Mouse (Mus musculus): Measurements from ENCODE around the gene Coro7. TPM values are rescaled to one million over a fixed set of nuclear protein-coding genes. Genes with fewer than 3 reads are reported as not detected.
"Not testable (repeated sequence)": the region's sequence is repeated elsewhere in the genome, so short reads cannot be mapped to it uniquely, and the experiment has no call there.

Gene Coro7
- polyA plus RNA-seq, 1 experiment from 2014 or later: 16.8 TPM

- no peak overlapping the region for H3K4me3 ChIP-seq
- no peak overlapping the region for H3K4me2 ChIP-seq
- H3K4me1 ChIP-seq: peaks cover 5% of the 10 kb centered on the region; the same call in 1 of the 2 replicates
- no peak for ATAC-seq (ENCODE audit: insufficient number of reproducible peaks, low FRiP score, low TSS enrichment, low read depth)
- no peaks in the 10 kb centered on the region for H3K27me3 ChIP-seq
- H3K9me3 ChIP-seq: no peaks in the 10 kb centered on the region
- H3K27ac ChIP-seq: no peak overlapping the region
- H3K36me3 ChIP-seq: peaks cover 69% of the 10 kb centered on the region
- 88% methylated on average over 17 of the region's 17 CpGs for WGBS
- no peak overlapping the region for H3K9ac ChIP-seq
These were observed 34.5 kb upstream of the Coro7 start for GRCm38 (mm10) chr16:4713861-4714710.

DNA sequence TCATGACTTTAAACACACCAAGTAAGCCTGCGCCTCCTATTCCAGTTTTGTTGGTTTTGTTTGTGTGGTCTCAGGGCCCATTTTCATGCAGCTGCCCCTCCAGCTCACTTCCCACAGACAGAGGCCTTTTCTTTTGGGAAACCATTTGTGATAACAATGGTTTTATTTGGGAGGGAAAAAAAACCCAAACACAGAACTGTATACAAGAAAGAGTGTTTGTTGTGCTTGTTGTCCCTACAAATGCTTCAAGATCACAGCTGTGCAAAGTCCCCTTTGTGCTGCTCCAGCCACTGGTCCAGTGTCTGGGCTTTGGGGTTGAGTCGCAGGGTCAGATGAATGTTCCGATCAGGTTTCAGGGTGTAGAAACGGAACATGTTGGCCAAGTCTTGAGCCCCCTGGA, 31.6 kb upstream of the Coro7 start:
- Histone ChIP-seq H3K4me2 (no peak overlapping the region), H3K27ac (no peak overlapping the region), H3K36me3 (peaks cover 94% of the 10 kb centered on the region), H3K9me3 (no peaks in the 10 kb centered on the region), H3K27me3 (no peaks in the 10 kb centered on the region), H3K4me3 (no peak overlapping the region), H3K9ac (no peak overlapping the region), H3K4me1 (no peaks in the 10 kb centered on the region)
- over 99% methylated on average over 4 of the region's 4 CpGs for WGBS
- ATAC-seq (ENCODE audit: insufficient number of reproducible peaks, low FRiP score, low TSS enrichment, low read depth): no peak

DNA sequence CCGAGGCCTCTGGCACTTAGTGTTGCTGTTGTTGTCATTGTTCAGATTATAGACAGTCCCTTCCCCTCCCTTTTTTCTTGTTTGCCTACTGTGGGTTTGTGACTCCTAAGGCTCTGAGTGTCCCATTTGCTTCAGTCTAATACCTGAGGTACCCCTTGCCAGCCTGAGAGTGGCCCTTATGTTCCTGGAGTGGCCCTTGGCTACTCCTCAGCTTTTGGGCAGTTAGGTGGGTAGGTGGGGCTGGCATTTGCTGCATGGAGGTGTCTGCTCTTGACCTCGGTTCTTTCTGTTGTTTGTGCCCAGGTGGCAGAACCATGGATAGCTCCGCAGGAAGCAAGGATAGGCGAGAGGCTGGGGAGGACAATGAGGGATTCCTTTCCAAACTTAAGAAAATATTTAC, 26.0 kb upstream of the Coro7 start:
- Histone ChIP-seq H3K27ac (no peak overlapping the region), H3K4me1 (no peaks in the 10 kb centered on the region), H3K9ac (no peak overlapping the region), H3K4me3 (no peak overlapping the region), H3K36me3 (peaks cover 93% of the 10 kb centered on the region), H3K27me3 (no peaks in the 10 kb centered on the region), H3K4me2 (no peak overlapping the region), H3K9me3 (no peaks in the 10 kb centered on the region)
- no peak for ATAC-seq (ENCODE audit: insufficient number of reproducible peaks, low FRiP score, low TSS enrichment, low read depth)
- WGBS: 67% methylated on average over 4 of the region's 4 CpGs

DNA sequence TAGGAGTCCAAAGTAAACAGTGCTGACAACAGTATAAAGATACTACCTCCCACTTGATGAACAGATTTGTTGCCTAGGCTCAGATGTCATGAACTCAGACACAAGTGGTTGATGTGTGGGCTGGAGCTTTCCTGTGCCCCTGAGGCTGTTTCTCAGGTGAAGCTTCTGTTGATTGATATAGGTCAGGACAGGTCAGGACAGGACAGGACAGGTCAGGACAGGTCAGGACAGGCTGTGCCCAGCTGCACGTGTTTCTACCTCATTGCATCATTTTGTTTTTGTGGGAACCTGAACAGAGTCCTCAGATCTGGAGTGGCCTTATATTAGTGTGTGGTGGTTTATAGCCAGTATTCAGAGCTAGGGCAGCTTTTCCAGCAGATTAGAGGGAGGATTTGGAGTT, 23.1 kb upstream of the Coro7 start:
- peaks cover 93% of the 10 kb centered on the region for H3K36me3 ChIP-seq
- no peaks in the 10 kb centered on the region for H3K4me1 ChIP-seq
- no peak overlapping the region for H3K9ac ChIP-seq
- H3K27ac ChIP-seq: no peak overlapping the region
- WGBS: 62% methylated on average over 1 of the region's 1 CpGs
- H3K4me3 ChIP-seq: no peak overlapping the region
- H3K9me3 ChIP-seq: no peaks in the 10 kb centered on the region
- H3K4me2 ChIP-seq: no peak overlapping the region
- no peak for ATAC-seq (ENCODE audit: insufficient number of reproducible peaks, low FRiP score, low TSS enrichment, low read depth)
- H3K27me3 ChIP-seq: no peaks in the 10 kb centered on the region

- Histone ChIP-seq H3K4me1 (no peaks in the 10 kb centered on the region), H3K27me3 (no peaks in the 10 kb centered on the region), H3K36me3 (peaks cover 95% of the 10 kb centered on the region), H3K4me3 (no peak overlapping the region), H3K9ac (no peak overlapping the region), H3K9me3 (no peaks in the 10 kb centered on the region), H3K27ac (no peak overlapping the region), H3K4me2 (no peak overlapping the region)
- no peak for ATAC-seq (ENCODE audit: insufficient number of reproducible peaks, low FRiP score, low TSS enrichment, low read depth)
- WGBS: 94% methylated on average over 3 of the region's 3 CpGs
These were observed 21.6 kb upstream of the Coro7 start for GRCm38 (mm10) chr16:4701211-4701610.

- not testable (repeated sequence) for H3K4me2 ChIP-seq; ATAC-seq (ENCODE audit: insufficient number of reproducible peaks, low FRiP score, low TSS enrichment, low read depth); H3K27ac ChIP-seq; H3K9ac ChIP-seq; H3K9me3 ChIP-seq; H3K4me1 ChIP-seq; H3K27me3 ChIP-seq; H3K4me3 ChIP-seq
- WGBS: 94% methylated on average over 4 of the region's 4 CpGs
- peaks cover 67% of the 10 kb centered on the region for H3K36me3 ChIP-seq
These were observed 9.8 kb upstream of the Coro7 start for GRCm38 (mm10) chr16:4689371-4689770.

DNA sequence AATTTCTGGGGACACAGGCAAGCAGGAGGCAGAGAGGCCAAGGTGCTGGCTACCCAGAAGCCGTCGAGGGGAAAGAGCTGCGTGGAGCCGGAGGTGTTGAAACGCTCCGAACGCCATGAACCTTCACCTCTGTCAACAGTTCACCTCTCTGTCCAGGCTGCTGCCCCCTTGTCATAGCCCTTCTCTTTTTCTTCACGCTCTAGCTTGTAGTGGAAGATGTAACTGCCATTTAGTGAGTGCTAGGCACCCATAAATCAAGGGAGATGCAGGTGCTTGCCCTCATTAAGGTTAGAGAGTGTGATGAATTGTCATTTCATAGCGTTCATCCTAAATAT, 4.8 kb upstream of the Coro7 start:
- H3K9me3 ChIP-seq: no peaks in the 10 kb centered on the region
- peak overlapping the region; percentile 93 for H3K27ac ChIP-seq
- H3K9ac ChIP-seq: peak overlapping the region; percentile 82
- WGBS: 1% methylated on average over 9 of the region's 9 CpGs
- peak overlapping the region; percentile 85 for H3K4me2 ChIP-seq
- peaks cover 22% of the 10 kb centered on the region for H3K36me3 ChIP-seq
- peak overlapping the region; percentile 75 for H3K4me3 ChIP-seq
- no peak for ATAC-seq (ENCODE audit: insufficient number of reproducible peaks, low FRiP score, low TSS enrichment, low read depth)
- H3K27me3 ChIP-seq: no peaks in the 10 kb centered on the region
- H3K4me1 ChIP-seq: peaks cover 16% of the 10 kb centered on the region

DNA sequence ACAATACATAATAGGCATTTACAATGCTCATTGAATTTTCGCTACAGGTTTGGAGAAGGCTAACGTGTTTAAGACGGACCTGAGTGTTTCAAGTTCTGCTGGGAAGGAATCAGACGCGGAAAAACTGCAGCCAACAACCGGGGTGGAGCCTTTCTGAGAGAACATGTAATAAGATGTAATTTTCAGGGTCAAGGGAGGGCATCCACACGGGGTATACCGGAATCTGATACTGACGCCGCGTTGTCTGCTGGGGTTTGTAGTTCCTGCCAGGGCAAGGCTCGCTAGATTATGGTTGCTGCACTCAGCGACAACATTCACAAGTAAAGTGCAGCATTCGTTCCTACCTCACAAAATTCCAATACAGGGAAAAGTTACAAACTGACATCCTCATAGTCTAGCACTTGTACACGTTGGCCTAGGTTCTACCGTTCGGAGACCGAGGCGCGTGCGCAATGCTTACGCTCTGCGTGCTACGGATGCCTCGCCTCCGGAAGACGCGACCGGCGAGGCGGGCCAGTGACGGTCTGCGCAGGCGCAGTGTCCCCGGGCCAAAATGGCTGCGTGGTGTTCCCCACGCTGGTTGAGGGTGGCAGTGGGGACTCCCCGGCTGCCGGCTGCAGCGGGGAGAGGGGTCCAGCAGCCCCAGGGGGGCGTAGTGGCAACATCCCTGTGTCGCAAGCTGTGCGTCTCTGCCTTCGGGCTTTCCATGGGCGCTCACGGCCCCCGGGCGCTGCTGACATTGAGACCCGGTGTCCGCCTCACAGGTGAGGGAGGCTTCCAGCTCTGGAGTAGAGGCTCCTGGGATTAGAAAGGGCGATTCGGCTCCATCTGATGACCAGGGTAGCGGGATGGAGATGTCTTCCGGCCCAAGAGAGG, 4.2 kb upstream of the Coro7 start:
- no peaks in the 10 kb centered on the region for H3K27me3 ChIP-seq
- WGBS: under 1% methylated on average over 54 of the region's 54 CpGs
- H3K4me1 ChIP-seq: peaks cover 22% of the 10 kb centered on the region
- H3K9ac ChIP-seq: peak overlapping the region; percentile 82
- peak; percentile 88 for ATAC-seq (ENCODE audit: insufficient number of reproducible peaks, low FRiP score, low TSS enrichment, low read depth)
- peak overlapping the region; percentile 85 for H3K4me2 ChIP-seq
- peak overlapping the region; percentile 93 for H3K27ac ChIP-seq
- H3K9me3 ChIP-seq: no peaks in the 10 kb centered on the region
- H3K36me3 ChIP-seq: peaks cover 16% of the 10 kb centered on the region
- peak overlapping the region; percentile 75 for H3K4me3 ChIP-seq

- H3K36me3 ChIP-seq: peaks cover 13% of the 10 kb centered on the region
- WGBS: 19% methylated on average over 9 of the region's 9 CpGs
- H3K9me3 ChIP-seq: no peaks in the 10 kb centered on the region
These were observed 3.6 kb upstream of the Coro7 start for GRCm38 (mm10) chr16:4683193-4683580.

GRCm38 (mm10) chr16:4682628-4683179, 3.1 kb upstream of the Coro7 start:
- Histone ChIP-seq H3K9ac (no peak overlapping the region), H3K27ac (peak overlapping the region; percentile 93; the same call in 1 of the 2 replicates), H3K27me3 (no peaks in the 10 kb centered on the region), H3K9me3 (no peaks in the 10 kb centered on the region), H3K36me3 (peaks cover 9% of the 10 kb centered on the region), H3K4me1 (peaks cover 28% of the 10 kb centered on the region), H3K4me3 (peak overlapping the region; percentile 75; the same call in 1 of the 2 replicates), H3K4me2 (peak overlapping the region; percentile 85; the same call in 1 of the 2 replicates)
- no peak for ATAC-seq (ENCODE audit: insufficient number of reproducible peaks, low FRiP score, low TSS enrichment, low read depth)
- WGBS: 78% methylated on average over 4 of the region's 4 CpGs

More at GRCm38 (mm10) chr16:4683193-4683580, 3.6 kb upstream of the Coro7 start:
- ATAC-seq (ENCODE audit: insufficient number of reproducible peaks, low FRiP score, low TSS enrichment, low read depth): no peak
- Histone ChIP-seq H3K4me3 (peak overlapping the region; percentile 75), H3K9ac (peak overlapping the region; percentile 82; the same call in 1 of the 2 replicates), H3K4me1 (peaks cover 28% of the 10 kb centered on the region), H3K4me2 (peak overlapping the region; percentile 85), H3K27ac (peak overlapping the region; percentile 93), H3K27me3 (no peaks in the 10 kb centered on the region)

GRCm38 (mm10) chr16:4680922-4681455, 1.4 kb upstream of the Coro7 start:
- not testable (repeated sequence) for H3K36me3 ChIP-seq; H3K9me3 ChIP-seq; H3K4me2 ChIP-seq; ATAC-seq (ENCODE audit: insufficient number of reproducible peaks, low FRiP score, low TSS enrichment, low read depth); H3K4me3 ChIP-seq; H3K27ac ChIP-seq; H3K9ac ChIP-seq; H3K27me3 ChIP-seq
- 83% methylated on average over 3 of the region's 3 CpGs for WGBS
- peaks cover 28% of the 10 kb centered on the region for H3K4me1 ChIP-seq

Data from limb, embryonic 15.5 days (tissue).